Mouse (Mus musculus): ENCODE results near the gene Ndc1.
"Not testable (repeated sequence)": the region's sequence is repeated elsewhere in the genome, so short reads cannot be mapped to it uniquely, and the experiment has no call there.

Ndc1 gene

DNA sequence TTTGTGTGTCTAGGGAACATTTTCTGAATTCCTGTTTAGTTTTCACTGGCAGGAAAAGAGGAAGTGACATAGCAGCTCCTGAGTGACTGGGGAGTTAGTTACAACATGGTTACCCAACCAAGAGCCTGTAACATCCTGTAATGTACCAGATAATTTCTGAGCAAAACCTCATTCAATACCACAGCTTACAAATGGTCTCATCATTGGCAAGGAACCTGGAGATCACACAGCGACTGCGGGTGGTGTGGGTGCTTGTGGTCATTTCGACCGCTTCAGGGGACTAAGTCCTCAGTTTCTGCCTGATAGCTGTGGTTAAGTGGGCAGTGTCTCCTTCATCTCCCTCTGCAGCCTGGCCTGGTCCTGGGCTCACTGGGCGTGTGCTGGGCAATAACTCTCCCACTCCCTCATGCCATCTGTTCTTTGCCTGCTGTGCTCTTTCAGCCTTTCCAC is 3.4 kb upstream of the Ndc1 start:
- no peak for DNase-seq (ENCODE audit: low spot score in 2 of 2)

DNA sequence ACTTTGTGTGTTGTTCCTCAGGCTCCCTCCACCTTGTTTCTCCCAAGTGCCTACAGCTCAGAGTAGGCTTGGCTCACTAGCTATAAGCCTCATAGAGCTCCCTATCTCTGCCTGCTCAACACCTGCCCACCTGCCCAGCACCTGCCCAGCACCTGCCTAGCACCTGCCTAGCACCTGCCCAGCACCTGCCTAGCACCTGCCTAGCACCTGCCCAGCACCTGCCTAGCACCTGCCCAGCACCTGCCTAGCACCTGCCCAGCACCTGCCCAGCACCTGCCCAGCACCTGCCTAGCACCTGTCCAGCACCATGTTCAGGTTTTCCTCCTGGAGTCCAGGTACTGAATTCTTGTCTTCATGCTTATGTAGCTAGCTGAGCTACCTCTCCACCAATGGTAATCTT is 1.2 kb upstream of the Ndc1 start:
- DNase-seq (ENCODE audit: low spot score in 2 of 2) = not testable (repeated sequence)

DNA sequence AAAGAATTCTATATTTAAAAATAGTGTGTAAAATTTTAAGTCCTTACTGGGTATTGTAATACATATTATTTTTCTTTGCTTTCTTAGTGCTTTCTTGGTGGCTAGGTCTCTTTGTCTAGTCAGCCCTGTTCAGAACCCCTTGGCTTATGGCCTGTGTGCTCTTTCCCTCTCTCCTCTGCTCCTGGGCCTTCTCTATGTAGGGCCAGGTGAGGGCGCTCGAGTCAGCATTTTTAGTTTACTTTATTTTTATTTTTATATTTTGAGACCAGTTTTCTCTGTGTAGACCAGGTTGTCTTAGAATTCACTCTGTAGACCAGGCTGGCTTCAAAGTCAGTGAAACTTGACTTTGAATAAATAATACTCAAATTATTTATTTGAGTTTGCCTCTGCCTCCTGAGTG is 4.7 kb downstream of the Ndc1 start:
- no peak for DNase-seq (ENCODE audit: low spot score in 2 of 2)

DNA sequence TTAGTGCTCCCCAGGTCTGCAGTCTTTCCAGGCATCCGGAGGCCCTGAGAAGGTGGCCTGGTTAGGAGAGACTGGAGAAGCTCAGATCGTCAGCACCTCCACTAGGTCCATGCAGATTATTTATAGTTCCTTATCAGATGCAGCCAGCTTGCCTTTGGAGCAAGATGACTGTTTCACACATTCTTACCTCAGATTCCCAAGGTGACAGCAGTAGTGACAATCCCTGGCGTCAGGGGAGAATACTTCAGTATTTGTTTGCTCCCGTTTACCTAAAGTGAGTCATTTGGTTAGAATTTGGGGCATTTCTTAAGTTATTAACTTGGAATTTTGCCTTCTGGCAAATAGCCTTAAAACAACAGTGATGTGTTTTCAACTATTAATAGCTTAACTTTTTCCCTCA is 7.1 kb downstream of the Ndc1 start:
- no peak for DNase-seq (ENCODE audit: low spot score in 2 of 2)

DNA sequence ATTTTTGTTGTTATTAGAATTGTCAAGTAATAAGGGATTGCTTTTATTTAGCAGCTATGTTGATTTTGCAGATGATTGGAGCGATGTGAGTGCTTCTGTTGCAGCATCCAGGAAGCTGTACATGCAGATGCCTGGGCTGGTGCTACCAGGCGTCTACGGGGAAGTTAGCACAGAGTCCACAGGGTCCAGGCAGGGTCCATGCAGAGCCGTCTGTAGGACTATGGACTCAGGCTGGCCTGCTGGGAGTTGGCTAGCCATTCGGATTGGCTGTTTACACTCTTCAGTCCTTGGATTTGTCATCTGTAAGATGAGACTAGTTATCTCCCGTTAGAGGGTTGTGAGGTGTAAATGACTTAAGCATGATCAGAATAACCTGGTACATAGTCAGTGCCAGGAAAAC is 11.4 kb downstream of the Ndc1 start:
- no peak for DNase-seq (ENCODE audit: low spot score in 2 of 2)

DNA sequence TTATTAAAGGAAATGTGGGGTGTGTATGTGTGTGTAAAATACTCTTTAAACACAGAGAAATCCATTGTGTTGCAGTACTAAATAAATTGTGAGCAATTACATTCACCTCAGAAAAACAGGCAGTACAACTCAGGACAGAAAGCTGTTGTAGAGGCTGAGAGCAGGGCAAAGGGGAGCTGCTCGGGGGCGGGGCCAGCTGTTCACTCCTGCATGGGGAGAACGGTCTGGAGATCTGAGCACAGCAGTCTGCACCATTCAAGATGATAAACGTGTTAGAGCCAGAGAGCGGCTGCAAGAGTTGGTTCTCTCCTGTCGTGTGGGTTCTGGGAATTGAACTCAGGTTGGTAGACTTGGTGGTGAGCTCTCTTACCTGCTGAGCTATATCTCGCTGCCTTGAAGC is 13.3 kb downstream of the Ndc1 start:
- no peak for DNase-seq (ENCODE audit: low spot score in 2 of 2)

DNA sequence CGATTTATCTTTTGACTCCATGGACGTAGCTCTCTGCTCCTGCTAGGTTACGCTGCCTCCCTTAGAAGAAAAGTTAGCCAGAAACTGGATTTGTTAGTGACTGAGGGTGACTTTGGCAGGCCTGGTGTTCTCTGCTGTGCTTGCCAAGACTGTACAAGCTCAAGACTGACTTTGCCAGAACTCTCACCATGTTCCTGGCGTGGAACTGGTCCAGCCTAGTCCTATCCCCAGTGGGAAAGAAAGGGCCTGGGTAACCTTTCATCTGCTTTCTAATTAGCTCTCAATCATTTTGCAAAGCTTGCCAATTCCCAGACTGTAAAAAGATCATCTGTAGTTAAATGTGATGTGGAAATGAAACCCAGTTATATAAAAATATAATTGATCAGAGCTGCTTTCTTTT is 19.5 kb downstream of the Ndc1 start:
- DNase-seq (ENCODE audit: low spot score in 2 of 2) = no peak

DNA sequence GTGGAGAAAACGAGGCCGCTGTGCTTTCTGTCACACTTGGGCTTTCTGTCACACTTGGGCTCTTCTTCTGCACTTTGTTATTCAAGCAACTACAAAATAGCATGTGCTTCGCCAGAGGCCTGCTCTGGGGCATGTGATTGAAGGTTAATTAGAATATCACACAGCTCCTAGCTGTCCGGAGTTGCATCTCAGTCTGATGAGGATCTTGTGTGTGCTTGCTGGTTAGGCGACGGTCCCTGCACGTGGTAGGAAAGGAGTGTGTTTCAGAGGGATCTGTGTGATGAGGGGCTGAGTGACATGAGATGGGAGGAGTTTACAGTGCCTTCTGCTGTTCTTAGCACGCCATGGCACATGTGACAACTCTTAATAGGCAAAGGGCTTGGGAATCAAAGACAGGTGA is 19.9 kb downstream of the Ndc1 start:
- DNase-seq (ENCODE audit: low spot score in 2 of 2) = no peak

DNA sequence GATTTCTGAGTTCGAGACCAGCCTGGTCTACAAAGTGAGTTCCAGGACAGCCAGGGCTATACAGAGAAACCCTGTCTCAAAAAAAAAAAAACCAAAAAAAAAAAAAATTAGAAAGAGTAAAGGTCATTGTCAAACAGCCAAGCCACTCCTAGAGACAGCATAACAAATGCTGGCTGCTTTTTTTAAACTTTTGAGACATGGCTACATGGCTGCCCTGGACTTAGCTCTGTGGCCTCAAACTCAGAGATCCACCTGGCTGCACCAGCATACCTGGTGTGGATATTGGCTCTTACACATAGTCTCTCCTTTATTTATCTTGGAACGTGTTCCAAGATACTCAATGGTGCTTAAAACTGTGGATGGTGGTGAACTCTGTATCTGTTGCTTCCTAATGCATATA is 20.7 kb downstream of the Ndc1 start:
- no peak for DNase-seq (ENCODE audit: low spot score in 2 of 2)

DNA sequence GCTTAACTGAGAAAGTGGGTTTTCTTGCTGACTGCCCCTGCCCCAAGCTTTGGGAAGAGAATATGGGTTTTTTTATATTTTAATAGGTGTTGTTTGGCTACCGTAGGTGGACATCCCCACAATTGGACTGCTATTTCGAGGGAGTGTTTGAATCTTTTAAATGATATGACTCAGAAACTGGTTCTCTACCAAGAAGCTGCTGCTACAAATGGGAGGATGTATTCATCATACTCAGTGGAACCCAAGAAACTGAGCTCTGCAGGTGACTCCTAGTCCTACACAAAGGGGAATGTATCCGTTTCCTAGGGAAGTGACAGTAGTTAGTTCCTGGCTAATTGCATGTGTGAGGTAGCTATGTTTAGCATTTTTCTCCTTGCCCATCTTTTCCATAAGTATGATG is 21.8 kb downstream of the Ndc1 start:
- no peak for DNase-seq (ENCODE audit: low spot score in 2 of 2)

DNA sequence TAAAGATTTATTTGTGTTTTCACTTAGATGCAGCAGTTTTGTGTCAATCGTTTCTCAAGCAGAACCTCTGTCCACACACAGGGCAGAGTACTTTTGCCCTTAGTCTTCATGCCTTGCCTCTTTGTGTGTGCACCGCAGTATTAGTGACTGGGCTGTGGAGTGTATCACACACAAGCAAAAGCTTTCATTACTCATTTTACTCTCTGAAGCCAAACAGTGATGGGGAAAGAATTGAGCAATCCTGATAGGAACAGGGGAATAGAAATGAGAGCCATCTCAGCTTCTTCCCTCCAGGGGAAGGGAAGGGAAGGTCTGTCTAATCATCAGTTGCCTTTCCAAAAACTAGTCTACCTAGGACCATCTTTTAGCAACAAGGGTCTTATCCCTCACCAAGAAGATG is 26.2 kb downstream of the Ndc1 start:
- DNase-seq (ENCODE audit: low spot score in 2 of 2) = no peak

DNA sequence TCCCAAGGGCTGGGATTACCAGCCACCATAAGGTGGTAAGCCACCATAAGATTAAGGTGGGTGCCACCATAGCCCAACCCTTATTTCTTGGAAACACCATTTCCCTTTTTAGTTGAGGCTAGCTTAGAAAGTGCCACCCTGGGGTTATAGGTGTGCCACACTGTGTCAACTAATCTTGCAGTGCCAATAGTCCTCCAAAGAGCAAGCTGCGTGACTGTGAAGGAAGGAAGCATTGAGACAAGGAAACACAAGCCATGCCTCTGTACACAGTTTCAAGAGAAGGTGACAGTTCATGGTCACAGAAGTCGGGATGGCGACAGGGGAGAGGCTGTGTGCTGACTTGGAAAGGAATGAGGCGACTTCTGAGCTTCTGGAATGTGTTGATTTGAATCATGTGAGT is 52.6 kb downstream of the Ndc1 start:
- no peak for DNase-seq (ENCODE audit: low spot score in 2 of 2)

DNA sequence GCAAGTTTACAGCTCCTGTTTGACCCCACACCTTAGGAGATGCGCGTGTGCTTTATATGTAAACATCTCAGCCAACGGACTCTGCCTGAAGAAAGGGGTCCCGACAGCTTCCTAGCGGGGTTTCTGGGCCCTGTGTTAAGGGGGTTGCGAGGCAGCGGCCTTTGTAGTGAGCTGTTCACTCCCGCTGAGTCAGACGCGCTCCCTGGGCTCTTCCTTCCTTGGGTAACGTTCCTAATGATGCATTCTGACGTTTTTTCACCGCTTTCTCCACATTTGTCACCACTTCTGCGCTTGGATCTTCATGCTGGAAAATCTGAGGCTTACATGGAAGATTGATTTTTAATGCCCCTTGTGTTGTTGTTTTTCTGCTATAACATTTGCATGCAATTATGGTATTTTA is 54.1 kb downstream of the Ndc1 start:
- DNase-seq (ENCODE audit: low spot score in 2 of 2) = no peak

DNA sequence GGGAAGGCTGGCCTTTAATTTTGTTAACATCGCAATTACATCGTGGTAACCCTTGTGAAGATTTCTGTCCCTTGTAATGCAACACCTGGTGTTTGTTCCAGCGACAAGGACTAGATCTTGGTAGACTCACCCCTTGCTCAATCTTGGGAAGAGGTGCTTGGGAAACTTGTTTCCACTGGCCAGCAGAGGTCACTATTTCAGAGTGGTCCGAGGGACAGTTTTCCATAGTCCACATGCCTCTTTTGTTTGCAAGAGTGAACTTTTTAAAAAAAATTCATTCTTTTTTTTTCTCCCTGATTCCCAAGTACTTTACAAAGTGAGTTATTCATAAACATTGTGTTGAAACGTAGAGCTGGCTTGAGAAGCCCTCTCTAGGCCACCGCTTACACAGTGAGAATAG is 54.6 kb downstream of the Ndc1 start:
- DNase-seq (ENCODE audit: low spot score in 2 of 2) = no peak

DNA sequence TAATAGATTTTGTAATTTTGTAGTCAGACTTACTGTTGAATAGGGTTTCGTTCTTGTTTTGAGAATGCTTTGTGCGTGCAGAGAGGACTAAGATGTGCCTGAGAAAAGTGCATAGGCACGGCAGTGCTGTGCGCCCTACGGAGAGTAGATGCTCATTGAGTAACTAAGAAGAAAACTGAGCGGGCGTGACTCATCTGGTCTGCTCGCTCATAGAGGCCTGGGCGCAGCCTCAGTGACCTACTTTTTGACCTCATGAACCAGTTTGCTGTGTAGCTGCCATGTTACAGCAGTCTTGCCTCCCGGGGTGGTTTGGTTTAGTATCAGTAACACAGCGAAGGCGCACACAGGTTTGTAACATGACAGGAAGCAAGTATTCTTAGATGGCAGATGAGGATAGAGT is 58.0 kb downstream of the Ndc1 start:
- no peak for DNase-seq (ENCODE audit: low spot score in 2 of 2)

DNA sequence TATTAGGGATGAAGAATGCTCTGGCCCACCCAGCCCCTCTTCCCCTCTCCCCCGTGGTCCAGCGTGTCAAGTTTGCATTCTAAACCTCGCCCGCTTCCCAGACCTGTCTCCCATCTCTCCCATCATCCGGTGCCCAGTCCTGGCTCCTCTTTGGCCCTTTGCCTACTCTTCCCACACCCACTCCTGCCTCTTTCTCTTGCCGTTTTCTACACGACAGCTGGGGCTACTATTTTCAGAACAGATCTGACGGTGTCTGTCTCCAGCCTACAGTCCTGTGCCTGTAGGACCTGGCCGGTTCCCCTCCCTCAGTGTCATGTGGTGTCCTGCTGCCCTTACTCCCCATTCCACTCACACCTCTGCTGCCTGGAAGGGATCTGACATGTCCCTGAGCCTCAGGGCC is 59.0 kb downstream of the Ndc1 start:
- no peak for DNase-seq (ENCODE audit: low spot score in 2 of 2)

DNA sequence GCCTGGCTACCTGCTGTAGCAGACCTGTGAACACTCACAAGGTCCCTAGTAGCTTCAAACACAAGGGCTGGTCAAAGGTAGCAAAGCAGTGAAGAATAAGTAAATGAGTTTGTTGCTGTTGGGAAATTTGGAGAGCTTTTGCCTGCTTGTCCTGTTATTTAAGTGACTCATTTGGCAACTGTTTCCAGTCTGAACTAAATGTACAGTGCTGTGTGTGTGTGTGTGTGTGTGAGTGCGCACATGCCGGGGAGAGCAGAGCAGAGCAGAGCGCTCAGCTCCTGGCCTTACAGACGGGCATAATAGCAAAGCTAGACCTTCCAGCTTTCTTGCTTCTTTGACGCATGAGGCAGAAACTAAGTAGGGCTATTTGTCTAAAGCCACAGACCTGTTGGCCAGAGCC is 65.1 kb downstream of the Ndc1 start:
- DNase-seq (ENCODE audit: low spot score in 2 of 2) = no peak

DNA sequence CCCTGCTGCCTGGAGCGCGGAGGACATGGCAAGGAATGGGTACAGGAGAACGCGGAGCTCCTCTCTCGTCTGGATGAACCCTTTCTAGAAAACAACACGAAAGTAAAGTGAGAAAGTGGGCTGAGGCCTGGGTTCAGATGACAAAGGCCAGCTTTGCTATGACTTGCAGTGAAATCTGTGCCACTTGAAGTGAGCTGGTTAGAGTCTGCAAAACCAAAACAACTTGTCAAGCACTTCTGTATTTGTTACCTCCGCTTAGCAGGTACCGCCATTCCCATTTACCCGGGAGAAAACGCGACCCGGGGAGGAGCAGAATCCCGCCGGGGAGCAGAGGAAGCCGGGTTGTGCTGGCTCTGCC is 66.4 kb downstream of the Ndc1 start:
- DNase-seq (ENCODE audit: low spot score in 2 of 2) = no peak

DNA sequence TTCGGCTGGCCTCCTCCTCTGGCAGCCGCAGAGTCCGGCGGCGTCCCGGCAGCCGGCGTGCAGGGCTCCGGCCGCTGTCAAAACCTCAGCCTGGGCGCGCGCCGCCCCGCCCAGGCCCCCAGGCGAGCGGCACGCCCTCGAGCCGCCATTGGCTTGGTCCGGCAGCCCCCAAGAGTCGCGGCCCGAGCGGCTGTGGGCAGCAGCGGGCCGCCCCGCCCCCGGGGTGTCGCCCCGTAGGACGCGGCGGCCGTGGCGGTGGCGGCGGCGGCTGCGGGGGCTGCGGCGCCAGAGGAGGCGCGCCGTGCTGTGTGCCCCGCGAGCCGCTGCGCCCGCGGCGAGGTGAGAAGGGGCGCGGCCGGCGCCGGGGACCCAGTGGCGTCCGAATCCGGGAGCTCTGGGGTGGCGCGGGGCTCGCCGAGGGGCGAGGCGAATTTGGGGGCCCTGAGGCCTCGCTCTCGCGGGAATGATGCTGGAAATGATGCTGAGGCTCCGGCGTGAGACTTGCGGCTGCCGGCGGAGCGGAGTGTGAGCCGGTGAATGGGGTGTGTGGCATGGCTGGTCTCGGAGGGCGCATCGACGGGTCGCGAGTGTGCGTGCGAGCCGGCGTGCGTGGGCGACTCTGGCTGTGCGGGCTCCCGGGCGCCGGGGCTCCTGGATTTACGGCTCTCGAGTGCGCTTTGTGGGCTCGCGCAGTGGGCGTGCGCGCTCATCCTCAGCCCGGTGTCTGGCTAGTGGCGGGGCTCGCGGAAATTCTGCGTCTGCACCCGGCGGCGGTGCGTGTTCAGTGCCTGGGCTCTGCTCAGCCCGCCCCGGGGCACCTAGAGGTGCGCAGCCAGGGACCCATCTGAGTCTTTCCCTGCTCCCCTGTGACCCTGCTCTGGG is 67.0 kb downstream of the Ndc1 start, which contains the start of gene Glis1:
Gene Glis1, plus strand, starts transcription at position 236 of the 882 bp plus-strand sequence.
- DNase-seq (ENCODE audit: low spot score in 2 of 2) = peak in 1 of 2 experiments; percentile 22

DNA sequence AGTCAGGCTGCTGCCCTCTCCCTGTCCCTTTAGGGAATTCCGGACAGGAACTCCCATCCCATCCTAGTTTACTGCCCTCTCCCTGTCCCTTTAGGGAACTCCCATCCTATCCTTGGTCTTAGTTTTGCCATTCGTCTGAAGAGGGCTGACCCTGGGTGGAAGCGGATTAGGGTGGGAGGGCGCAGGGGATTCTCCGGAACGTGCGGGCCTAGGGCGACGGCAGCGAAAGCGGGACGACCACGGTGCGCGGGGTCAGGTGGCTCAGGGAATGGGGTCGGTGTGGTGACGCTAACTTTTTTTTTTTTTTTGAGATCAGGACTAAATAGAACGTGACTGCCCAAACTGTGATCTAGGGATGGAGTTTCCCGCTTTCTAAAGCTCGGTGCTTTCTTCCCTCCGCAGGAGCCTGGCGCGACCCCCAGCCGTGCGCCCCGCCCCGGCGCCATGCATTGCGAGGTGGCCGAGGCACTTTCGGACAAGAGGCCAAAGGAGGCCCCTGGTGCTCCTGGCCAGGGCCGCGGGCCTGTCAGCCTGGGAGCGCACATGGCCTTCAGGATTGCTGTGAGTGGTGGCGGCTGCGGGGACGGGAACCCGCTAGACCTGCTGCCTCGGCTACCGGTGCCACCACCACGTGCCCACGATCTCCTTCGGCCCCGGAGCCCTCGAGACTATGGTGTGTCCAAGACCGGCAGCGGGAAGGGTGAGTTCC is 67.8 kb downstream of the Ndc1 start:
- DNase-seq (ENCODE audit: low spot score in 2 of 2) = no peak

DNA sequence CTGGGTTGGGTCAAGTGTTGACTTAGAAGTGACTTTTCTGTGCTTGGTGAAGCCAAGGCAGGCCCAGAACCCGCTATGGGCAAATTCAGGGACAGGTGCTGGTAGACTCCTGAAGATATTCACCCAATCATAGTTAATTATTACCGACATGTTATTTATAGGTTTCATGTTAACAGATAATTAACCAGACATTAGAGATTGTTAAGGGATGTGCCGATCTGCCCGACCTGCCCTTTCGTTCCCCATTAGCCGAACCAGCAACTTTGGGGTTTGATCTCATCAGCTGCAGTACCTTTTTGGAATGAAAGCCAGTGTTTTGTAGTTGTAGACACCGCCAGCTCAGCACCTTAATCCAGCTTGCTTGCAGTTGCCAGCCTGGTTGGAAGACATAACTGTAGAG is 68.9 kb downstream of the Ndc1 start:
- no peak for DNase-seq (ENCODE audit: low spot score in 2 of 2)

DNA sequence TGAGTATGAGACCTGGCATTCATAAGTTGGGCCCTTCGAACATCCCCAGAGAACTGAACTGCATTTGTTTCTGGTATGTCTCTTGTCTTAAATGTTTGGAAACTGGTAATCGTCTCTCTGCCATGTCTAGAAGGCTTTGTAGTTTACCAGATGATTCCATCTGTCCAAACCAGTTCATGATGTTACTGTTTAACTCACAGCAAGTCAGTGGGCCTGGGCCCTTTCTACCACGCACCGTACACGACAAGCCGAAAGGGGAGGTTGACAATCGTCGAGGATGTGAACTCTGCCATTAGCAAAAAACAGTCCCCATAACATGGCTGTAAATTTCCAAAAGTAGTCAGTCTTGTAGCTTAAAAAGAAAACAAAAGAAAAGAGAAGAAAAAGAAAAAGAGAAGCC is 71.2 kb downstream of the Ndc1 start:
- no peak for DNase-seq (ENCODE audit: low spot score in 2 of 2)

DNA sequence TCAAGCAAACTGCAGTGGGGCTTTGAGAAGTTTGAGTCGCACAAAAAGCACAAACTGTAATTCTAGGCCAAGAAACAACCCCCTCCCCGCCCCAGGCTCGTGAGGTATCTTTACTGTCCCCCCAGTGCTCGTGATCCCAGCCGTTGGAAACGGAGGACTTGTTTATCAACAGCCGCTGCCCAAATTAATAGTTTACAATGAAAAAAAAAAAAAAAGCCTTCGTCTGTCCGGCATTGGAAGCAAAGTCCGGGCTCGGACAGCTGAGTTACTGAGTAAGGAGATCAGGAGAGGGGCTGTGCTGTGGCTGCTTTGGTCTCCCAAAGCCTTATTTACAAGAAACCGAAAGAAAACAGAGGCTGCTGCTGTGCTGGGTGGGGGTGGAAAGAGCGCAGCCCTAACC is 72.7 kb downstream of the Ndc1 start:
- DNase-seq (ENCODE audit: low spot score in 2 of 2) = no peak

Measured in spleen, postnatal 4 days (tissue).